Mouse (Mus musculus) liver, embryonic 11.5 days (tissue): Measurements from ENCODE around the gene Zkscan1. TPM values are rescaled to one million over a fixed set of nuclear protein-coding genes. Genes with fewer than 3 reads are reported as not detected.

Experiments used
- ATAC-seq: fragments of 200-750 bp; cut with Nextera tagmentation; replicated peaks from 2 replicates; pipeline ENCODE4 v1.8.0; 2017; ENCODE audit warnings: moderate number of reproducible peaks, mild to moderate bottlenecking, moderate TSS enrichment, moderate library complexity; ENCODE audit not compliant: low FRiP score
- DNase-seq: peaks from one replicate; pipeline ENCODE4 v3.0.0-alpha.2; 2017; ENCODE audit warnings: low spot score
- H3K27ac ChIP-seq: fragments of 300-500 bp; sonication (generic); 2 replicates; pipeline ENCODE4 v1.5.1; 2014; ENCODE audit warnings: mild to moderate bottlenecking, low read depth, low read length, control low read depth
- H3K27me3 ChIP-seq: fragments of 300-500 bp; sonication (generic); replicated peaks from 2 replicates; pipeline ENCODE4 v1.6.1; 2014; ENCODE audit warnings: low read length, mixed read lengths; ENCODE audit not compliant: control insufficient read depth, insufficient read depth
- H3K36me3 ChIP-seq: fragments of 300-500 bp; sonication (generic); 2 replicates; pipeline ENCODE4 v1.6.1; 2014; ENCODE audit warnings: mild to moderate bottlenecking, low read length, moderate library complexity, mixed read lengths; ENCODE audit not compliant: control insufficient read depth, insufficient read depth
- H3K4me1 ChIP-seq: fragments of 300-500 bp; sonication (generic); replicated peaks from 2 replicates; pipeline ENCODE4 v1.6.1; 2014; ENCODE audit warnings: low read length, mixed read lengths; ENCODE audit not compliant: control insufficient read depth, insufficient read depth
- H3K4me2 ChIP-seq: fragments of 300-500 bp; sonication (generic); 2 replicates; pipeline ENCODE4 v1.6.1; 2014; ENCODE audit warnings: mild to moderate bottlenecking, control low read depth, moderate library complexity
- H3K4me3 ChIP-seq: fragments of 300-500 bp; sonication (generic); 2 replicates; pipeline ENCODE4 v1.5.1; 2014; ENCODE audit warnings: low read depth, low read length, control low read depth
- H3K9ac ChIP-seq: fragments of 300-500 bp; sonication (generic); 2 replicates; pipeline ENCODE4 v1.6.1; 2014; ENCODE audit warnings: low read depth, low read length, control low read depth
- H3K9me3 ChIP-seq: fragments of 300-500 bp; sonication (generic); 2 replicates; pipeline ENCODE4 v1.6.1; 2016; ENCODE audit warnings: low read length, inconsistent platforms, mixed read lengths; ENCODE audit not compliant: control insufficient read depth
- WGBS: fragments of 180-500 bp; shearing (Covaris S2); extraction: QIAGEN DNeasy Blood & Tissue Kit; methylation state at CpG from one replicate; pipeline ENCODE4 v1.1.7; 2014; 5-methylcytosine and 5-hydroxymethylcytosine counted together
- polyA plus RNA-seq: library from polyadenylated mRNA; unstranded; fragments of >200 nt; fragmentation: Nextera tagmentation; extraction: Ambion mirVana; gene quantifications from 2 replicates; pipeline ENCODE4 v1.2.1, GENCODE M21; 2014

Gene Zkscan1
- polyA plus RNA-seq, 1 experiment from 2014 or later = 15.8 TPM

DNA sequence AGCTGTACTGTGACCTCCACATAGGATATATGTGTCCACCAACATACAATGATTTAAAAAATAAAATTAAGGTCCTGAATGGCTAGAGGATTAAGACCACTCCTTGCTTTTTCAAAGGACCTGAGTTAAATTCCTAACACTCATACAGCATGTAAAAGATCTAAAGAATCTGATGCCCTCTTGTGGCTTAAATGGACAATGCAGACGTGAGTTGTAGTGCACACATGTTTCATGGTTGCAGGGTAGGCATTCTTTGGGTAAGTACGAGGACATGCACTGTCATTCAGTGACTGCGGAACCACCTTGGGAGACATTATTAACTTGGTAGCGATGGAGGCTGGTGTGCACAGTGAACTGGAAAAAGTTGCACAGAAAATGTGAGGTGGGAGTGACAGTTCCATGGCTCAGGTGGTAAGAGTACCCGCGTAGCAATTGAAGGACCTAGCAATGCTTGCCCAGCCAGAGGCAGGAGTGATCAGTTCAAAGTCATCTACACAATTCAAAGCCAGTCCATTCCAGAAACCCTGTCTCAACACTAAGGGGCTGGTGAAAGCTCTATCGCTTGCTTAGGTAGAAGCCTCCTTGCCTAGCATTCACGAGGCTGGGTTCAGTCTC is 53.2 kb downstream of the Zkscan1 start:
- no peak overlapping the region for H3K4me2 ChIP-seq
- no peaks in the 10 kb centered on the region for H3K27me3 ChIP-seq
- H3K4me3 ChIP-seq = no peak overlapping the region
- no peak overlapping the region for H3K27ac ChIP-seq
- no peak overlapping the region for H3K9ac ChIP-seq
- WGBS = 59% methylated on average over 8 of the region's 8 CpGs
- H3K36me3 ChIP-seq = peaks cover 18% of the 10 kb centered on the region; the same call in 1 of the 2 replicates
- no peaks in the 10 kb centered on the region for H3K9me3 ChIP-seq
- DNase-seq = no peak
- peaks cover 11% of the 10 kb centered on the region for H3K4me1 ChIP-seq
- peak; percentile 72 for ATAC-seq

DNA sequence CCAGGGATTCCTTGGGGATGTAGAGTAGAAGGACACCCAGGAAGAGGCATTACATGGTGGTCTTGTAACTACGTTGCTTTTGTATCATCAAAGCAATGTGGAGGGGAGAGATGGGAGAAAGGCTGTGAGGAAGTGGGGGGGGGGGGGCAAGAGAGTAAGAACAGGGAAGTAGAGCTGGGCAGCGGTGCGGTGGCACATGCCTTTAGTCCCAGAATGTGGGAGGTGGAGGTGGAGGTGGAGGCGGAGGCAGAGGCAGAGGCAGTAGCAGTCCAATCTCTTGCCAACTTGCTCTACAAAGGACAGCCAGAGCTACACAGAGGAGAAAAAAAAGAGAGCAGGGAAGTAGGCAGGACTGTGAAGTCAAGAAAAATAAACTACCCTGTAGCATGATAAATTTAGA is 53.7 kb downstream of the Zkscan1 start:
- no peak for ATAC-seq
- Histone ChIP-seq H3K27me3 (no peaks in the 10 kb centered on the region), H3K9me3 (no peaks in the 10 kb centered on the region), H3K4me3 (no peak overlapping the region), H3K4me1 (peaks cover 11% of the 10 kb centered on the region), H3K36me3 (peaks cover 15% of the 10 kb centered on the region; the same call in 1 of the 2 replicates), H3K9ac (no peak overlapping the region), H3K27ac (no peak overlapping the region), H3K4me2 (no peak overlapping the region)
- no peak for DNase-seq
- WGBS = 54% methylated on average over 4 of the region's 4 CpGs

- Histone ChIP-seq H3K36me3 (peaks cover 12% of the 10 kb centered on the region; the same call in 1 of the 2 replicates), H3K4me2 (peak overlapping the region; percentile 90), H3K27ac (no peak overlapping the region), H3K9me3 (no peaks in the 10 kb centered on the region), H3K27me3 (no peaks in the 10 kb centered on the region), H3K4me1 (no peaks in the 10 kb centered on the region), H3K4me3 (peak overlapping the region; percentile 85), H3K9ac (no peak overlapping the region)
- ATAC-seq (no peak), DNase-seq (no peak)
- 71% methylated on average over 3 of the region's 3 CpGs for WGBS
Observed at GRCm38 (mm10) chr5:138154390-138154789, 69.5 kb downstream of the Zkscan1 start.

- peak; percentile 87 for DNase-seq
- ATAC-seq = peak; percentile 97
- Histone ChIP-seq H3K36me3 (peaks cover 9% of the 10 kb centered on the region; the same call in 1 of the 2 replicates), H3K4me2 (peak within 1 kb of the TSS; percentile 90), H3K4me1 (0 out of 2 replicates have a peak, but pooled peaks cover 3% of the 10 kb centered on the region), H3K9me3 (no peaks in the 10 kb centered on the region), H3K27me3 (no peaks in the 10 kb centered on the region), H3K27ac (peak within 1 kb of the TSS; percentile 65), H3K4me3 (peak within 1 kb of the TSS; percentile 85), H3K9ac (peak within 1 kb of the TSS; percentile 91)
- WGBS = under 1% methylated on average over 31 of the region's 31 CpGs
Observed at GRCm38 (mm10) chr5:138155443-138155976, 70.6 kb downstream of the Zkscan1 start, which contains the start of gene Zfp113. Gene Zfp113, minus strand, starts transcription at chr5:138155744.

Other genes starting within 250 kb of the Zkscan1 start
- 1.3 and 1.5 TPM in 2 replicates for gene Pilra, start 248.8 kb upstream of the Zkscan1 start, polyA plus RNA-seq
- 1.5 and 1.6 TPM in 2 replicates for gene Pilrb1, start 227.0 kb upstream of the Zkscan1 start, polyA plus RNA-seq
- gene Pilrb2, start 213.3 kb upstream of the Zkscan1 start, polyA plus RNA-seq = 1.3 and 2.1 TPM in 2 replicates
- gene Cyp3a13, start 163.5 kb upstream of the Zkscan1 start, polyA plus RNA-seq = 0.79 and 0.95 TPM in 2 replicates
- 0.14 TPM in 1 of 2 replicates, not detected in the other for gene Gjc3, start 122.0 kb upstream of the Zkscan1 start, polyA plus RNA-seq
- gene Azgp1, start 103.6 kb upstream of the Zkscan1 start, polyA plus RNA-seq = not detected in 2 replicates
- not detected in 2 replicates for gene Smok3a, start 63.8 kb upstream of the Zkscan1 start, polyA plus RNA-seq
- gene Smok3b, start 63.7 kb upstream of the Zkscan1 start, polyA plus RNA-seq = not detected in 2 replicates
- not detected in 2 replicates for gene Smok3c, start 31.9 kb upstream of the Zkscan1 start, polyA plus RNA-seq
- gene Zscan21, start 31.8 kb downstream of the Zkscan1 start, polyA plus RNA-seq = 33.9 TPM in 2 replicates
- 8.0 and 9.0 TPM in 2 replicates for gene Zfp113, start 70.7 kb downstream of the Zkscan1 start, polyA plus RNA-seq
- 251 and 257 TPM in 2 replicates for gene Cops6, start 76.0 kb downstream of the Zkscan1 start, polyA plus RNA-seq
- 11.3 and 14.2 TPM in 2 replicates for gene Ap4m1, start 86.9 kb downstream of the Zkscan1 start, polyA plus RNA-seq
- 308 and 341 TPM in 2 replicates for gene Mcm7, start 87.3 kb downstream of the Zkscan1 start, polyA plus RNA-seq
- 91.9 and 95.0 TPM in 2 replicates for gene Taf6, start 102.4 kb downstream of the Zkscan1 start, polyA plus RNA-seq
- 36.0 and 38.7 TPM in 2 replicates for gene Cnpy4, start 102.4 kb downstream of the Zkscan1 start, polyA plus RNA-seq
- 5.8 and 6.3 TPM in 2 replicates for gene Mblac1, start 109.2 kb downstream of the Zkscan1 start, polyA plus RNA-seq
- gene Nxpe5, start 140.8 kb downstream of the Zkscan1 start, polyA plus RNA-seq = not detected in 2 replicates
- 40.3 and 49.2 TPM in 2 replicates for gene Lamtor4, start 170.4 kb downstream of the Zkscan1 start, polyA plus RNA-seq
- 6.8 and 7.2 TPM in 2 replicates for gene BC037034, start 178.9 kb downstream of the Zkscan1 start, polyA plus RNA-seq
- gene Gal3st4, start 187.8 kb downstream of the Zkscan1 start, polyA plus RNA-seq = 0.60 and 0.96 TPM in 2 replicates
- gene Gm43720, start 194.9 kb downstream of the Zkscan1 start, polyA plus RNA-seq = 0.05 and 0.12 TPM in 2 replicates
- gene Gpc2, start 194.9 kb downstream of the Zkscan1 start, polyA plus RNA-seq = 1.9 and 2.7 TPM in 2 replicates
- 7.1 and 8.1 TPM in 2 replicates for gene Stag3, start 195.2 kb downstream of the Zkscan1 start, polyA plus RNA-seq